8 mouse cellular contexts compared by ENCODE assay signal in genomic region chr12:54200172-54200571, GRCm38 (mm10). TPM values are rescaled to one million over a fixed set of nuclear protein-coding genes. Genes with fewer than 3 reads are reported as not detected.
DNase-seq lines count a peak whose midpoint lies in the region; ATAC-seq and TF ChIP-seq lines count a peak whose summit lies in the region.

No protein-coding gene starts in this region.

- H3K27ac ChIP-seq in CH12.LX (ENCODE audit: insufficient read depth, low read depth), result no peak overlapping the region
- H3K27ac ChIP-seq in kidney, embryonic 16.5 days (ENCODE audit: low read length), result no peak overlapping the region

- peak; percentile 26 for DNase-seq in layer of hippocampus, adult 11-12 months (ENCODE audit: low spot score)
- no peak for DNase-seq in layer of hippocampus, adult 9-10 months (ENCODE audit: low spot score)
- DNase-seq in CH12.LX (ENCODE audit: extremely low read depth) (peak; percentile 19), R1 (ENCODE audit: low read depth, low spot score) (peak; percentile 54)
- DNase-seq in splenic B cell, adult 2 months (ENCODE audit: low read depth, low spot score), result peak; percentile 25
- DNase-seq in ovary, adult 18-20 months (ENCODE audit: low spot score), result no peak

- peak; percentile 39 for TF ChIP-seq RAD21 in CH12.LX (IDR thresholded peaks at IDR 0.05; ENCODE audit: low read depth, low read length)

- H3K4me3 ChIP-seq in CH12.LX (replicated peaks in 1 of 3; ENCODE audit: low read depth in 2 of 3, low read length in 2 of 3, poor library complexity in 1 of 3), result no peak overlapping the region
- H3K4me3 ChIP-seq in kidney, embryonic 16.5 days (ENCODE audit: low read length), result peak overlapping the region; percentile 9

- no peak for TF ChIP-seq EP300 in CH12.LX (IDR thresholded peaks at IDR 0.05; ENCODE audit: low read length)

- peak overlapping the region; percentile 31; the same call in 1 of the 2 replicates for H3K4me2 ChIP-seq in CH12.LX (ENCODE audit: insufficient read depth, low read depth, poor library complexity, severe bottlenecking)
- peak overlapping the region; percentile 34 for H3K4me2 ChIP-seq in kidney, embryonic 16.5 days (replicated peaks; ENCODE audit: low read depth, low read length)

- TF ChIP-seq POLR2A in CH12.LX (IDR thresholded peaks at IDR 0.05; ENCODE audit: low read depth, low read length), result no peak

- no peaks in the 10 kb centered on the region for H3K79me2 ChIP-seq in CH12.LX (replicated peaks; ENCODE audit: control insufficient read depth, extremely low read depth, insufficient read depth, poor library complexity, severe bottlenecking)

- H3K9ac ChIP-seq in CH12.LX (ENCODE audit: insufficient read depth, low read depth), result no peak overlapping the region
- H3K9ac ChIP-seq in kidney, embryonic 16.5 days (replicated peaks; ENCODE audit: low read length), result no peak overlapping the region

- in situ Hi-C loops in CH12.LX (cut with MboI; ENCODE audit: low pct_ligation_motif_present, low pct_unique_long_range_greater_than_20kb, low sequenced_read_pairs), result loop anchor here (10.0 to 25.0 kb wide), 3 partner anchors 95 to 287 kb away; no protein-coding TSS in a partner anchor

- 28% methylated on average over 4 of the region's 4 CpGs for WGBS in kidney, embryonic 16.5 days

- dilution Hi-C loops in CH12.LX (cut with MboI; ENCODE audit: extremely low pct_ligation_motif_present, extremely low pct_unique_long_range_greater_than_20kb, low sequenced_read_pairs), result no loop called here

- peaks cover 0 to 18% of the 10 kb centered on the region in 2 experiments; a peak in 2 of 4 replicates for H3K4me1 ChIP-seq in CH12.LX (ENCODE audit: control insufficient read depth in 1 of 2, insufficient read depth in 2 of 2)
- peaks cover 29% of the 10 kb centered on the region for H3K4me1 ChIP-seq in kidney, embryonic 16.5 days (ENCODE audit: insufficient read depth, low read length)

- no peaks in the 10 kb centered on the region for H3K27me3 ChIP-seq in CH12.LX (replicated peaks)
- H3K27me3 ChIP-seq in kidney, embryonic 16.5 days (ENCODE audit: insufficient read depth, low read length), result peaks cover 15% of the 10 kb centered on the region
- H3K27me3 ChIP-seq in splenic B cell, adult 2 months (ENCODE audit: control insufficient read depth, insufficient read depth, low read length, poor library complexity, severe bottlenecking), result no peaks in the 10 kb centered on the region; the same call in 1 of the 2 replicates

- no peak for ATAC-seq in kidney, embryonic 16.5 days (ENCODE audit: low FRiP score, low TSS enrichment)
- ATAC-seq in granulocyte monocyte progenitor cell, adult 5-6 weeks (replicated peaks; ENCODE audit: poor library complexity, severe bottlenecking), result no peak

- peak; percentile 27 to 64; a peak in 3 of 4 replicates for TF ChIP-seq CTCF in CH12.LX (conservative IDR thresholded peaks at IDR 0.05 in 1 of 2, IDR thresholded peaks at IDR 0.05 in 1 of 2; ENCODE audit: low read depth in 2 of 2, low read length in 2 of 2)

- no peaks in the 10 kb centered on the region for H3K9me3 ChIP-seq in CH12.LX (replicated peaks; ENCODE audit: low read length)
- H3K9me3 ChIP-seq in kidney, embryonic 16.5 days (ENCODE audit: low read length), result no peaks in the 10 kb centered on the region

- H3K36me3 ChIP-seq in CH12.LX (replicated peaks in 1 of 2; ENCODE audit: control insufficient read depth in 1 of 2, insufficient read depth in 1 of 2, low read length in 1 of 2), result no peaks in the 10 kb centered on the region
- H3K36me3 ChIP-seq in kidney, embryonic 16.5 days (ENCODE audit: insufficient read depth, low read length), result no peaks in the 10 kb centered on the region
- no peaks in the 10 kb centered on the region for H3K36me3 ChIP-seq in splenic B cell, adult 2 months (ENCODE audit: control insufficient read depth, insufficient read depth, low read length, poor library complexity, severe bottlenecking)

TF ChIP-seq in CH12.LX, 34 proteins besides CTCF, POLR2A, EP300 and RAD21:
- TF ChIP-seq SMC3 (IDR thresholded peaks at IDR 0.05; ENCODE audit: low read depth, low read length) (peak; percentile 57), ZNF384 (IDR thresholded peaks at IDR 0.05; ENCODE audit: low read depth, low read length) (no peak), NELFE (IDR thresholded peaks at IDR 0.05; ENCODE audit: low read depth, low read length) (no peak), KAT2A (IDR thresholded peaks at IDR 0.05; ENCODE audit: insufficient replicate concordance, low read length) (no peak), GABPA (IDR thresholded peaks at IDR 0.05; ENCODE audit: insufficient replicate concordance, low read depth, low read length) (no peak), MXI1 (IDR thresholded peaks at IDR 0.05; ENCODE audit: low read depth, low read length) (no peak)

RNA-seq across cellular contexts. Expression of gene Egln3, which starts 3.5 kb away (rescaled TPM):
- total RNA-seq in CH12.LX (2012; rRNA removed) (not detected in 2 replicates), CH12.LX (2014; rRNA removed) (0.11 TPM in 1 of 2 replicates, not detected in the other)
- polyA plus RNA-seq in CH12.LX (2012; ENCODE audit: insufficient read length, low read depth), result not detected in 2 replicates
- 15.4 and 15.5 TPM in 2 replicates for polyA plus RNA-seq in kidney, embryonic 16.5 days (2015; fragmentation: Nextera tagmentation; extraction: Ambion mirVana)
- total RNA-seq in granulocyte monocyte progenitor cell, adult 5-6 weeks (2014; fragmentation: Nextera tagmentation), result 40.2 and 52.0 TPM in 2 replicates
- total RNA-seq in granulocyte monocyte progenitor cell, adult 5-6 weeks (2017), result 20.5 and 22.9 TPM in 2 replicates

Comparison
In these comparisons a context has a peak if more than half of its experiments do, and no peak if none do; other contexts are left out.
1. DNase-seq: peak in layer of hippocampus, adult 11-12 months (single experiment), CH12.LX (single experiment), R1 (single experiment) and splenic B cell, adult 2 months (single experiment); none in layer of hippocampus, adult 9-10 months (single experiment) and ovary, adult 18-20 months (single experiment).
2. RNA of gene Egln3, which starts 3.5 kb away (total RNA-seq): 20.5 to 52.0 TPM in granulocyte monocyte progenitor cell, adult 5-6 weeks; 0.11 TPM in CH12.LX; every median in the first group is over 10 times any median in the second.